Mouse (Mus musculus) MEL (cell line): ENCODE measurements around the gene Gm11549. TPM values are rescaled to one million over a fixed set of nuclear protein-coding genes. Genes with fewer than 3 reads are reported as not detected.

Experiments used
- DNase-seq: peaks from one replicate; pipeline ENCODE4 v3.0.0; 2011; ENCODE audit warnings: low read depth, low spot score
- H3K27ac ChIP-seq: 2 replicates; pipeline ENCODE4 v1.5.1; 2012; ENCODE audit warnings: low read depth, mild to moderate bottlenecking, control low read depth, low read length, moderate library complexity; ENCODE audit not compliant: control insufficient read depth
- H3K27me3 ChIP-seq, 2 experiments: fragments of 150-350 bp in 1 of 2; sonication (generic) in 1 of 2; 2 replicates each; pipeline ENCODE4 v1.6.1; 2012; ENCODE audit warnings: low read length in 2 of 2, mild to moderate bottlenecking in 2 of 2, improper control_type of control experiment in 1 of 2, moderate library complexity in 1 of 2; ENCODE audit not compliant: insufficient read depth in 2 of 2, control insufficient read depth in 1 of 2
- H3K36me3 ChIP-seq, 2 experiments: 2 replicates each; pipeline ENCODE4 v1.6.1; 2012 to 2014; ENCODE audit warnings: low read length in 2 of 2, improper control_type of control experiment in 1 of 2, inconsistent platforms in 1 of 2, mild to moderate bottlenecking in 1 of 2; ENCODE audit not compliant: insufficient read depth in 2 of 2, control insufficient read depth in 1 of 2
- H3K4me1 ChIP-seq, 2 experiments: fragments of 150-350 bp in 1 of 2; sonication (generic) in 1 of 2; 2 replicates each; pipeline ENCODE4 v1.6.1; 2012; ENCODE audit warnings: low read length in 2 of 2, improper control_type of control experiment in 1 of 2, mild to moderate bottlenecking in 1 of 2; ENCODE audit not compliant: insufficient read depth in 2 of 2, control insufficient read depth in 1 of 2
- H3K4me3 ChIP-seq, 2 experiments: fragments of 150-350 bp in 1 of 2; sonication (generic) in 1 of 2; 2 replicates each; pipeline ENCODE4 v1.5.1; 2012; ENCODE audit warnings: low read depth in 2 of 2, low read length in 2 of 2, mild to moderate bottlenecking in 2 of 2, moderate library complexity in 2 of 2, control low read depth in 1 of 2, improper control_type of control experiment in 1 of 2; ENCODE audit not compliant: control insufficient read depth in 1 of 2, insufficient read depth in 1 of 2
- H3K79me2 ChIP-seq: 2 replicates; pipeline ENCODE4 v1.6.1; 2012; ENCODE audit warnings: mild to moderate bottlenecking, low read length, moderate library complexity; ENCODE audit not compliant: control insufficient read depth, poor library complexity, insufficient read depth
- H3K9ac ChIP-seq: 2 replicates; pipeline ENCODE4 v1.6.1; 2012; ENCODE audit warnings: low read depth, mild to moderate bottlenecking, control low read depth, low read length, moderate library complexity; ENCODE audit not compliant: control insufficient read depth, poor library complexity, severe bottlenecking
- H3K9me3 ChIP-seq: fragments of 150-350 bp; sonication (generic); replicated peaks from 2 replicates; pipeline ENCODE4 v1.6.1; 2012; ENCODE audit warnings: mild to moderate bottlenecking, low read length, improper control_type of control experiment, moderate library complexity; ENCODE audit not compliant: insufficient read depth
- CHD1 ChIP-seq: IDR thresholded peaks from 2 replicates; pipeline ENCODE4 v1.6.1; 2012; ENCODE audit warnings: low read depth, mild to moderate bottlenecking, inconsistent platforms, low read length, improper control_type of control experiment
- CTCF ChIP-seq, 3 experiments: IDR thresholded peaks in 2 of 3; conservative IDR thresholded peaks in 1 of 3; 2 replicates each; pipeline ENCODE4 v1.5.1; 2011 to 2012; ENCODE audit warnings: low read length in 3 of 3, low read depth in 2 of 3, mild to moderate bottlenecking in 2 of 3, improper control_type of control experiment in 1 of 3, inconsistent platforms in 1 of 3, mixed read lengths in 1 of 3, moderate library complexity in 1 of 3; ENCODE audit not compliant: control insufficient read depth in 1 of 3, insufficient read depth in 1 of 3, poor library complexity in 1 of 3, severe bottlenecking in 1 of 3
- ELF1 ChIP-seq: IDR thresholded peaks from 2 replicates; pipeline ENCODE4 v1.6.1; 2014; ENCODE audit warnings: low read depth, mild to moderate bottlenecking, inconsistent platforms, low read length, improper control_type of control experiment, moderate library complexity
- EP300 ChIP-seq, 2 experiments: IDR thresholded peaks; 2 replicates each; pipeline ENCODE4 v1.6.1; 2011; ENCODE audit warnings: improper control_type of control experiment in 2 of 2, low read length in 2 of 2, low read depth in 1 of 2, mild to moderate bottlenecking in 1 of 2
- ETS1 ChIP-seq: IDR thresholded peaks from 2 replicates; pipeline ENCODE4 v1.6.1; 2012; ENCODE audit warnings: low read depth, mild to moderate bottlenecking, inconsistent platforms, low read length, improper control_type of control experiment, moderate library complexity
- GABPA ChIP-seq: IDR thresholded peaks from 2 replicates; pipeline ENCODE4 v1.6.1; 2012; ENCODE audit warnings: low read depth, mild to moderate bottlenecking, inconsistent platforms, low read length, improper control_type of control experiment, moderate library complexity
- GATA1 ChIP-seq: IDR thresholded peaks from 2 replicates; pipeline ENCODE4 v1.6.1; 2011; ENCODE audit warnings: low read depth, low read length, improper control_type of control experiment
- HCFC1 ChIP-seq: IDR thresholded peaks from 2 replicates; pipeline ENCODE4 v1.6.1; 2012; ENCODE audit warnings: low read depth, mild to moderate bottlenecking, inconsistent platforms, low read length, improper control_type of control experiment, moderate library complexity
- JUND ChIP-seq: IDR thresholded peaks from 2 replicates; pipeline ENCODE4 v1.6.1; 2011; ENCODE audit warnings: low read depth, mild to moderate bottlenecking, improper control_type of control experiment, low read length
- MAX ChIP-seq: IDR thresholded peaks from 2 replicates; pipeline ENCODE4 v1.6.1; 2011; ENCODE audit warnings: low read length, improper control_type of control experiment
- MAZ ChIP-seq: IDR thresholded peaks from 2 replicates; pipeline ENCODE4 v1.6.1; 2012; ENCODE audit warnings: low read depth, mild to moderate bottlenecking, inconsistent platforms, low read length, improper control_type of control experiment
- MEF2A ChIP-seq: IDR thresholded peaks from 2 replicates; pipeline ENCODE4 v1.6.1; 2014; ENCODE audit warnings: low read depth, mild to moderate bottlenecking, inconsistent platforms, low read length, improper control_type of control experiment; ENCODE audit not compliant: poor library complexity, insufficient replicate concordance, severe bottlenecking; ENCODE audit errors: extremely low read depth
- MXI1 ChIP-seq: IDR thresholded peaks from 2 replicates; pipeline ENCODE4 v1.6.1; 2011; ENCODE audit warnings: mild to moderate bottlenecking, low read depth, low read length, improper control_type of control experiment
- MYB ChIP-seq: IDR thresholded peaks from 2 replicates; pipeline ENCODE4 v1.6.1; 2011; ENCODE audit warnings: mild to moderate bottlenecking, low read depth, low read length, improper control_type of control experiment
- MYC ChIP-seq: IDR thresholded peaks from 2 replicates; pipeline ENCODE4 v1.6.1; 2011; ENCODE audit warnings: low read depth, mild to moderate bottlenecking, low read length, improper control_type of control experiment, moderate library complexity
- NELFE ChIP-seq: IDR thresholded peaks from 2 replicates; pipeline ENCODE4 v1.6.1; 2011; ENCODE audit warnings: low read depth, low read length, improper control_type of control experiment
- NRF1 ChIP-seq: IDR thresholded peaks from 2 replicates; pipeline ENCODE4 v1.6.1; 2014; ENCODE audit warnings: low read depth, mild to moderate bottlenecking, inconsistent platforms, low read length, improper control_type of control experiment, moderate library complexity; ENCODE audit not compliant: poor library complexity, insufficient read depth, severe bottlenecking
- RAD21 ChIP-seq: IDR thresholded peaks from 2 replicates; pipeline ENCODE4 v1.6.1; 2011; ENCODE audit warnings: mild to moderate bottlenecking, low read depth, low read length, improper control_type of control experiment
- RCOR1 ChIP-seq: IDR thresholded peaks from 2 replicates; pipeline ENCODE4 v1.6.1; 2012; ENCODE audit warnings: low read depth, mild to moderate bottlenecking, inconsistent platforms, low read length, improper control_type of control experiment
- SIN3A ChIP-seq: IDR thresholded peaks from 2 replicates; pipeline ENCODE4 v1.6.1; 2012; ENCODE audit warnings: low read length, improper control_type of control experiment, inconsistent platforms
- SMC3 ChIP-seq: IDR thresholded peaks from 2 replicates; pipeline ENCODE4 v1.6.1; 2011; ENCODE audit warnings: low read depth, low read length, improper control_type of control experiment
- TBP ChIP-seq: IDR thresholded peaks from 2 replicates; pipeline ENCODE4 v1.8.0; 2011; ENCODE audit warnings: low read depth, low read length, improper control_type of control experiment
- UBTF ChIP-seq: IDR thresholded peaks from 2 replicates; pipeline ENCODE4 v1.6.1; 2012; ENCODE audit warnings: low read depth, mild to moderate bottlenecking, inconsistent platforms, low read length, improper control_type of control experiment, moderate library complexity, borderline replicate concordance; ENCODE audit not compliant: insufficient read depth
- USF1 ChIP-seq: IDR thresholded peaks from 2 replicates; pipeline ENCODE4 v1.6.1; 2014; ENCODE audit warnings: low read depth, mild to moderate bottlenecking, inconsistent platforms, low read length, improper control_type of control experiment, moderate library complexity
- ZC3H11A ChIP-seq: IDR thresholded peaks from 2 replicates; pipeline ENCODE4 v1.6.1; 2012; ENCODE audit warnings: low read depth, mild to moderate bottlenecking, inconsistent platforms, low read length, improper control_type of control experiment
- ZKSCAN1 ChIP-seq: IDR thresholded peaks from 2 replicates; pipeline ENCODE4 v1.6.1; 2012; ENCODE audit warnings: low read depth, mild to moderate bottlenecking, inconsistent platforms, low read length, improper control_type of control experiment, moderate library complexity
- ZMIZ1 ChIP-seq: IDR thresholded peaks from 2 replicates; pipeline ENCODE4 v1.6.1; 2012; ENCODE audit warnings: low read depth, mild to moderate bottlenecking, inconsistent platforms, low read length, improper control_type of control experiment, moderate library complexity
- ZNF384 ChIP-seq: IDR thresholded peaks from 2 replicates; pipeline ENCODE4 v1.6.1; 2012; ENCODE audit warnings: low read depth, mild to moderate bottlenecking, inconsistent platforms, low read length, improper control_type of control experiment
- polyA plus RNA-seq, 2 experiments: library from polyadenylated mRNA; stranded (reverse) in 1 of 2; unstranded in 1 of 2; fragments of >175 nt in 1 of 2; fragments of >200 nt in 1 of 2; gene quantifications; 2 replicates each; pipeline versions ENCODE4 v1.2.1 to v1.2.4; 2012; ENCODE audit warnings: low replicate concordance in 2 of 2, low read depth in 1 of 2; ENCODE audit not compliant: insufficient read length in 2 of 2, insufficient read depth in 1 of 2, missing spikeins in 1 of 2
- total RNA-seq: library from RNA; depleted of rRNA; stranded (reverse); fragments of 300-350 nt; gene quantifications from 2 replicates; pipeline ENCODE4 v1.2.3, GENCODE M21; 2012

Gm11549 gene
- total and polyA plus RNA-seq, 3 experiments, result not detected

GRCm38 (mm10) chr3:36468871-36469270 lies 52.7 kb downstream of the Gm11549 start:
- no peaks in the 10 kb centered on the region for H3K9me3 ChIP-seq
- peaks cover 5 to 26% of the 10 kb centered on the region in 2 experiments for H3K4me1 ChIP-seq
- H3K79me2 ChIP-seq, result no peaks in the 10 kb centered on the region
- H3K27me3 ChIP-seq, result no peaks in the 10 kb centered on the region
- no peak overlapping the region for H3K9ac ChIP-seq
- TF ChIP-seq MAZ (no peak), RAD21 (no peak), NRF1 (no peak), RCOR1 (no peak), CTCF (IDR thresholded peaks at IDR 0.05 in 2 of 3, conservative IDR thresholded peaks at IDR 0.05 in 1 of 3; ENCODE audit: control insufficient read depth in 1 of 3, insufficient read depth in 1 of 3, low read depth in 2 of 3, low read length in 3 of 3, poor library complexity in 1 of 3, severe bottlenecking in 1 of 3) (no peak), ZNF384 (no peak), ZKSCAN1 (no peak), ELF1 (no peak), UBTF (no peak), NELFE (no peak), MYB (no peak), HCFC1 (no peak), MAX (no peak), ETS1 (no peak)
- no peak overlapping the region for H3K4me3 ChIP-seq
- no peak for DNase-seq
- peaks cover 0 to 18% of the 10 kb centered on the region in 2 experiments; a peak in 3 of 4 replicates for H3K36me3 ChIP-seq
- no peak overlapping the region for H3K27ac ChIP-seq

GRCm38 (mm10) chr3:36467632-36468031 lies 54.0 kb downstream of the Gm11549 start:
- no peak overlapping the region for H3K4me3 ChIP-seq
- no peak overlapping the region for H3K27ac ChIP-seq
- no peaks in the 10 kb centered on the region for H3K79me2 ChIP-seq
- no peak for TF ChIP-seq GABPA
- TF ChIP-seq SIN3A, result no peak
- no peak for TF ChIP-seq ZC3H11A
- TF ChIP-seq ETS1, result no peak
- no peak for TF ChIP-seq ZMIZ1
- TF ChIP-seq USF1, result no peak
- no peak for TF ChIP-seq EP300 (IDR thresholded peaks at IDR 0.05; ENCODE audit: low read depth in 1 of 2, low read length in 2 of 2)
- no peak for TF ChIP-seq SMC3
- TF ChIP-seq CHD1, result no peak
- TF ChIP-seq RAD21, result no peak
- no peak for TF ChIP-seq MEF2A
- no peak; the same call in 1 of the 2 replicates for TF ChIP-seq JUND
- peak; percentile 40; the same call in 1 of the 2 replicates for TF ChIP-seq MXI1
- TF ChIP-seq HCFC1, result no peak
- no peak for TF ChIP-seq CTCF (IDR thresholded peaks at IDR 0.05 in 2 of 3, conservative IDR thresholded peaks at IDR 0.05 in 1 of 3; ENCODE audit: control insufficient read depth in 1 of 3, insufficient read depth in 1 of 3, low read depth in 2 of 3, low read length in 3 of 3, poor library complexity in 1 of 3, severe bottlenecking in 1 of 3)
- peak; percentile 82 for TF ChIP-seq MYC
- no peak for TF ChIP-seq ZNF384
- peak; percentile 79 for TF ChIP-seq MAX
- no peak for TF ChIP-seq UBTF
- TF ChIP-seq TBP, result no peak
- no peak for TF ChIP-seq GATA1
- no peak for TF ChIP-seq NELFE
- H3K9me3 ChIP-seq, result no peaks in the 10 kb centered on the region
- H3K4me1 ChIP-seq, result peaks cover 0 to 20% of the 10 kb centered on the region in 2 experiments; a peak in 3 of 4 replicates
- no peak overlapping the region for H3K9ac ChIP-seq
- peaks cover 0 to 9% of the 10 kb centered on the region in 2 experiments; a peak in 3 of 4 replicates for H3K36me3 ChIP-seq
- peak; percentile 62 for DNase-seq
- H3K27me3 ChIP-seq, result no peaks in the 10 kb centered on the region
